Mouse (Mus musculus) liver, embryonic 14.5 days (tissue): ENCODE measurements around the gene Slc26a9. TPM values are rescaled to one million over a fixed set of nuclear protein-coding genes. Genes with fewer than 3 reads are reported as not detected.

Source experiments
- ATAC-seq: fragments of 200-750 bp; cut with Nextera tagmentation; 2 replicates; pipeline ENCODE4 v1.8.0; 2017; ENCODE audit warnings: moderate number of reproducible peaks, mild to moderate bottlenecking, moderate library complexity; ENCODE audit not compliant: insufficient read depth
- DNase-seq, 3 experiments: peaks; one replicate each; pipeline ENCODE4 v3.0.0-alpha.2; 2012 to 2013; ENCODE audit warnings: low read depth in 3 of 3, low spot score in 3 of 3
- H3K27ac ChIP-seq: fragments of 300-500 bp; sonication (generic); 2 replicates; pipeline ENCODE4 v1.5.1; 2014; ENCODE audit warnings: moderate library complexity, mild to moderate bottlenecking, control low read depth, inconsistent platforms
- H3K27me3 ChIP-seq: fragments of 300-500 bp; sonication (generic); 2 replicates; pipeline ENCODE4 v1.6.1; 2014; ENCODE audit warnings: mild to moderate bottlenecking, low read length, moderate library complexity; ENCODE audit not compliant: control insufficient read depth, insufficient read depth
- H3K36me3 ChIP-seq: fragments of 300-500 bp; sonication (generic); replicated peaks from 2 replicates; pipeline ENCODE4 v1.6.1; 2014; ENCODE audit warnings: low read depth; ENCODE audit not compliant: control insufficient read depth, insufficient read depth
- H3K4me1 ChIP-seq, 2 experiments: fragments of 200-500 bp in 1 of 2; fragments of 300-500 bp in 1 of 2; sonication (generic) in 1 of 2; replicated peaks; 2 replicates each; pipeline ENCODE4 v1.6.1; 2012 to 2014; ENCODE audit warnings: antibody characterized with exemption in 1 of 2, inconsistent platforms in 1 of 2, low read length in 1 of 2; ENCODE audit not compliant: control insufficient read depth in 2 of 2, insufficient read depth in 2 of 2
- H3K4me2 ChIP-seq: fragments of 300-500 bp; sonication (generic); 2 replicates; pipeline ENCODE4 v1.6.1; 2014; ENCODE audit warnings: low read depth, mild to moderate bottlenecking, control low read depth, moderate library complexity
- H3K4me3 ChIP-seq, 2 experiments: fragments of 200-500 bp in 1 of 2; fragments of 300-500 bp in 1 of 2; sonication (generic) in 1 of 2; 2 replicates each; pipeline ENCODE4 v1.5.1; 2012 to 2014; ENCODE audit warnings: low read depth in 2 of 2, low read length in 2 of 2, mild to moderate bottlenecking in 2 of 2, control low read depth in 1 of 2, inconsistent platforms in 1 of 2, moderate library complexity in 1 of 2; ENCODE audit not compliant: insufficient read depth in 1 of 2
- H3K9ac ChIP-seq: fragments of 300-500 bp; sonication (generic); replicated peaks from 2 replicates; pipeline ENCODE4 v1.6.1; 2014; ENCODE audit warnings: mild to moderate bottlenecking, control low read depth, moderate library complexity
- H3K9me3 ChIP-seq: fragments of 300-500 bp; sonication (generic); 2 replicates; pipeline ENCODE4 v1.6.1; 2016; ENCODE audit warnings: low read length, mixed read lengths; ENCODE audit not compliant: control insufficient read depth
- CTCF ChIP-seq: IDR thresholded peaks from 2 replicates; pipeline ENCODE4 v1.5.1; 2016; ENCODE audit warnings: antibody characterized with exemption, low read depth, control low read depth
- EP300 ChIP-seq: IDR thresholded peaks from 2 replicates; pipeline ENCODE4 v1.6.1; 2016; ENCODE audit warnings: antibody characterized with exemption, low read depth
- whole genome bisulfite sequencing: fragments of 180-500 bp; shearing (Covaris S2); extraction: QIAGEN DNeasy Blood & Tissue Kit; methylation state at CpG from one replicate; pipeline ENCODE4 v1.1.7; 2014; ENCODE audit not compliant: insufficient replicate concordance; 5-methylcytosine and 5-hydroxymethylcytosine counted together
- polyA plus RNA-seq, 2 experiments: library from polyadenylated mRNA; depleted of rRNA in 1 of 2; stranded (reverse) in 1 of 2; unstranded in 1 of 2; fragments of >200 nt; fragmentation: Nextera tagmentation in 1 of 2; extraction: Ambion mirVana in 1 of 2; gene quantifications; 2 replicates each; pipeline versions ENCODE4 v1.2.1 to v1.2.3; 2012 to 2014

Gene Slc26a9
- polyA plus RNA-seq, 2 experiments: 0.06 TPM; not detected in 1

- TF ChIP-seq EP300 (no peak), CTCF (no peak)
- Histone ChIP-seq H3K4me2 (no peak overlapping the region), H3K4me3 (no peak overlapping the region), H3K9me3 (no peaks in the 10 kb centered on the region), H3K9ac (no peak overlapping the region), H3K4me1 (no peaks in the 10 kb centered on the region), H3K27ac (no peak overlapping the region), H3K36me3 (no peaks in the 10 kb centered on the region), H3K27me3 (no peaks in the 10 kb centered on the region)
- ATAC-seq: no peak
- DNase-seq: no peak
- WGBS: 75% methylated on average over 3 of the region's 3 CpGs
These were observed 16.6 kb downstream of the Slc26a9 start for GRCm38 (mm10) chr1:131760428-131760820.

GRCm38 (mm10) chr1:131761079-131761831 is 17.4 kb downstream of the Slc26a9 start:
- H3K9me3 ChIP-seq: no peaks in the 10 kb centered on the region
- no peak overlapping the region for H3K4me3 ChIP-seq
- no peak overlapping the region for H3K27ac ChIP-seq
- DNase-seq (peak in 1 of 3 experiments; percentile 13), ATAC-seq (no peak)
- H3K9ac ChIP-seq: no peak overlapping the region
- H3K36me3 ChIP-seq: no peaks in the 10 kb centered on the region
- H3K4me1 ChIP-seq: no peaks in the 10 kb centered on the region
- TF ChIP-seq EP300 (no peak), CTCF (no peak)
- H3K4me2 ChIP-seq: no peak overlapping the region
- H3K27me3 ChIP-seq: no peaks in the 10 kb centered on the region
- WGBS: 48% methylated on average over 13 of the region's 13 CpGs

DNA sequence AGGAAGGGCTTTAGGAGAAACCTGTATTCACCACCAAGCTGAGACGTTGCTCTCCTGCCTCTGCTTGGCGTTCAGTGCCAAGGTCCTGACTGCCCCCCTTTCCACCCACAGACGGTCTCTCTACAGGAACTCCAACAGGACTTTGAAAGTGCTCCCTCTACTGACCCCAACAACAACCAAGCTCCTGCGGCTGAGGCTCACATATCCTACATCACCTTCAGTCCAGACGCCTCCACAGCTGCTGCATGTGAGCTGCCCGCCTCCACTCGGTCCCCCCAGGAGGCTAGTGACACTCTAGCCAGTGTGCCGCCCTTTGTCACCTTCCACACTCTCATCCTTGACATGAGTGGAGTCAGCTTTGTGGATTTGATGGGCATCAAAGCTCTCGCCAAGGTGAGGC is 19.9 kb downstream of the Slc26a9 start:
- no peak overlapping the region for H3K4me2 ChIP-seq
- H3K27ac ChIP-seq: no peak overlapping the region
- no peaks in the 10 kb centered on the region for H3K36me3 ChIP-seq
- 33% methylated on average over 9 of the region's 9 CpGs for WGBS
- no peaks in the 10 kb centered on the region for H3K27me3 ChIP-seq
- no peak overlapping the region for H3K4me3 ChIP-seq
- H3K9ac ChIP-seq: no peak overlapping the region
- DNase-seq (no peak), ATAC-seq (no peak)
- no peaks in the 10 kb centered on the region for H3K9me3 ChIP-seq
- no peak for TF ChIP-seq CTCF
- TF ChIP-seq EP300: no peak
- H3K4me1 ChIP-seq: no peaks in the 10 kb centered on the region

GRCm38 (mm10) chr1:131764581-131765338 is 20.9 kb downstream of the Slc26a9 start:
- Histone ChIP-seq H3K27ac (no peak overlapping the region), H3K4me3 (no peak overlapping the region), H3K9me3 (no peaks in the 10 kb centered on the region), H3K4me1 (no peaks in the 10 kb centered on the region), H3K4me2 (no peak overlapping the region), H3K27me3 (no peaks in the 10 kb centered on the region), H3K36me3 (no peaks in the 10 kb centered on the region), H3K9ac (no peak overlapping the region)
- no peak for TF ChIP-seq EP300
- TF ChIP-seq CTCF: no peak
- no peak for ATAC-seq
- DNase-seq: no peak
- 37% methylated on average over 8 of the region's 8 CpGs for WGBS

DNA sequence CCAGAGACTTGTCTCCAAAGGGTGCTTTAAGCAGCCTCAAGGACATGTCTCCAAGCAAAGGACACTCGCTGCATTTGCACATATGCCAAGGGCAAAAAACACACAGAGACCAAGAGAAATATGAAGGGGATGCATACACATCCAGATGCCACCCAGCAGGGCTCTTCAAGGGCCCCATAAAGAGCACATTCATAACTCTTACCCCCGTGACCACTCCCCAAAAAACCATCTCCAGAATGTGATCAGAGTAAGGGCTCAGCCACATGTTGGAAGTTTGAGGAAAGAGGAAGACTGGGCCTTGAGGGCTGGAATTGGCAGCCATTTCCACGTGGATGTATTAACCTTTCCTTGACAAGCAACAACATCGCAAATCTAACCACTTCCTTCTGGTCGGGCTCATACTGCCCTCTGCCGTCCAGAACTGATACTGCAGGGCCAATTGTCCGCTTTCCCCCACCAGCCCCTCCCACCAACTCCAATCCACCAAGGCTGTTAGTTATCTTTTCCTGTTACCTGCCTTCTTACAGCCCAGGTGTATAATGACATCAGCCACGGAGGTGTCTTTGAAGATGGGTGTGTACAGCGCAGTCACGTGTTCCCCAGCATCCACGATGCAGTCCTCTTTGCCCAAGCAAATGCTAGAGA is 21.7 kb downstream of the Slc26a9 start:
- Histone ChIP-seq H3K9me3 (no peaks in the 10 kb centered on the region), H3K27me3 (no peaks in the 10 kb centered on the region), H3K36me3 (no peaks in the 10 kb centered on the region), H3K9ac (no peak overlapping the region), H3K4me1 (no peaks in the 10 kb centered on the region), H3K27ac (no peak overlapping the region), H3K4me3 (no peak overlapping the region), H3K4me2 (no peak overlapping the region)
- DNase-seq (peak; percentile 20 to 29 (median 26)), ATAC-seq (no peak)
- TF ChIP-seq EP300 (no peak), CTCF (peak; percentile 96)
- WGBS: 13% methylated on average over 11 of the region's 11 CpGs
